Mouse (Mus musculus): ENCODE results near the gene Gm43738. TPM values are rescaled to one million over a fixed set of nuclear protein-coding genes. Genes with fewer than 3 reads are reported as not detected.

The Gm43738 gene
- polyA plus RNA-seq, 1 experiment from 2014 or later = not detected

GRCm38 (mm10) chr3:89115522-89115921 lies 14.6 kb upstream of the Gm43738 start:
- H3K4me1 ChIP-seq (ENCODE audit: control insufficient read depth, insufficient read depth, low read length) = no peaks in the 10 kb centered on the region
- H3K27me3 ChIP-seq (ENCODE audit: control insufficient read depth, insufficient read depth, low read length) = no peaks in the 10 kb centered on the region
- DNase-seq (ENCODE audit: low spot score) (peak; percentile 54), ATAC-seq (replicated peaks; ENCODE audit: insufficient number of reproducible peaks, low FRiP score, low TSS enrichment, low read depth) (no peak)
- no peak overlapping the region for H3K4me3 ChIP-seq (ENCODE audit: low read depth, low read length)
- no peak overlapping the region for H3K27ac ChIP-seq (replicated peaks; ENCODE audit: low read depth, low read length)
- H3K9me3 ChIP-seq (replicated peaks; ENCODE audit: control insufficient read depth, low read length) = no peaks in the 10 kb centered on the region
- H3K36me3 ChIP-seq (replicated peaks; ENCODE audit: control insufficient read depth, insufficient read depth, low read depth, low read length) = no peaks in the 10 kb centered on the region
- no peak overlapping the region for H3K9ac ChIP-seq (replicated peaks; ENCODE audit: low read length)
- WGBS = 13% methylated on average over 2 of the region's 2 CpGs
- H3K4me2 ChIP-seq (ENCODE audit: low read depth, low read length) = no peak overlapping the region

- Histone ChIP-seq H3K27me3 (ENCODE audit: control insufficient read depth, insufficient read depth, low read length) (no peaks in the 10 kb centered on the region), H3K9ac (replicated peaks; ENCODE audit: low read length) (no peak overlapping the region), H3K27ac (replicated peaks; ENCODE audit: low read depth, low read length) (no peak overlapping the region), H3K4me3 (ENCODE audit: low read depth, low read length) (no peak overlapping the region), H3K9me3 (replicated peaks; ENCODE audit: control insufficient read depth, low read length) (no peaks in the 10 kb centered on the region), H3K36me3 (replicated peaks; ENCODE audit: control insufficient read depth, insufficient read depth, low read depth, low read length) (no peaks in the 10 kb centered on the region), H3K4me1 (ENCODE audit: control insufficient read depth, insufficient read depth, low read length) (no peaks in the 10 kb centered on the region), H3K4me2 (ENCODE audit: low read depth, low read length) (no peak overlapping the region)
- WGBS = 85% methylated on average over 4 of the region's 4 CpGs
- ATAC-seq (replicated peaks; ENCODE audit: insufficient number of reproducible peaks, low FRiP score, low TSS enrichment, low read depth) (no peak), DNase-seq (ENCODE audit: low spot score) (no peak)
Measured at GRCm38 (mm10) chr3:89113058-89113457, 12.2 kb upstream of the Gm43738 start.

GRCm38 (mm10) chr3:89108146-89108545 lies 7.2 kb upstream of the Gm43738 start:
- H3K4me3 ChIP-seq (ENCODE audit: low read depth, low read length) = no peak overlapping the region

GRCm38 (mm10) chr3:89107545-89107944 lies 6.6 kb upstream of the Gm43738 start:
- Histone ChIP-seq H3K4me1 (ENCODE audit: control insufficient read depth, insufficient read depth, low read length) (no peaks in the 10 kb centered on the region), H3K9me3 (replicated peaks; ENCODE audit: control insufficient read depth, low read length) (no peaks in the 10 kb centered on the region), H3K4me2 (ENCODE audit: low read depth, low read length) (no peak overlapping the region), H3K36me3 (replicated peaks; ENCODE audit: control insufficient read depth, insufficient read depth, low read depth, low read length) (no peaks in the 10 kb centered on the region), H3K27ac (replicated peaks; ENCODE audit: low read depth, low read length) (no peak overlapping the region), H3K9ac (replicated peaks; ENCODE audit: low read length) (no peak overlapping the region), H3K4me3 (ENCODE audit: low read depth, low read length) (no peak overlapping the region), H3K27me3 (ENCODE audit: control insufficient read depth, insufficient read depth, low read length) (no peaks in the 10 kb centered on the region)
- DNase-seq (ENCODE audit: low spot score) (no peak), ATAC-seq (replicated peaks; ENCODE audit: insufficient number of reproducible peaks, low FRiP score, low TSS enrichment, low read depth) (no peak)
- WGBS = 74% methylated on average over 3 of the region's 3 CpGs

More at GRCm38 (mm10) chr3:89108146-89108545, 7.2 kb upstream of the Gm43738 start:
- DNase-seq (ENCODE audit: low spot score) = no peak
- H3K27ac ChIP-seq (replicated peaks; ENCODE audit: low read depth, low read length) = no peak overlapping the region
- no peaks in the 10 kb centered on the region for H3K36me3 ChIP-seq (replicated peaks; ENCODE audit: control insufficient read depth, insufficient read depth, low read depth, low read length)
- WGBS = 61% methylated on average over 1 of the region's 1 CpGs
- no peaks in the 10 kb centered on the region for H3K27me3 ChIP-seq (ENCODE audit: control insufficient read depth, insufficient read depth, low read length)
- no peaks in the 10 kb centered on the region for H3K4me1 ChIP-seq (ENCODE audit: control insufficient read depth, insufficient read depth, low read length)
- H3K9me3 ChIP-seq (replicated peaks; ENCODE audit: control insufficient read depth, low read length) = no peaks in the 10 kb centered on the region
- no peak overlapping the region for H3K9ac ChIP-seq (replicated peaks; ENCODE audit: low read length)
- no peak for ATAC-seq (replicated peaks; ENCODE audit: insufficient number of reproducible peaks, low FRiP score, low TSS enrichment, low read depth)
- H3K4me2 ChIP-seq (ENCODE audit: low read depth, low read length) = no peak overlapping the region

- no peaks in the 10 kb centered on the region for H3K9me3 ChIP-seq (replicated peaks; ENCODE audit: control insufficient read depth, low read length)
- H3K4me3 ChIP-seq (ENCODE audit: low read depth, low read length) = no peak overlapping the region
- no peaks in the 10 kb centered on the region for H3K4me1 ChIP-seq (ENCODE audit: control insufficient read depth, insufficient read depth, low read length)
- DNase-seq (ENCODE audit: low spot score) = no peak
- no peak overlapping the region for H3K9ac ChIP-seq (replicated peaks; ENCODE audit: low read length)
- H3K27me3 ChIP-seq (ENCODE audit: control insufficient read depth, insufficient read depth, low read length) = no peaks in the 10 kb centered on the region
- ATAC-seq (replicated peaks; ENCODE audit: insufficient number of reproducible peaks, low FRiP score, low TSS enrichment, low read depth) = no peak
- no peak overlapping the region for H3K4me2 ChIP-seq (ENCODE audit: low read depth, low read length)
- no peaks in the 10 kb centered on the region for H3K36me3 ChIP-seq (replicated peaks; ENCODE audit: control insufficient read depth, insufficient read depth, low read depth, low read length)
- no peak overlapping the region for H3K27ac ChIP-seq (replicated peaks; ENCODE audit: low read depth, low read length)
Measured at GRCm38 (mm10) chr3:89106881-89107280, 6.0 kb upstream of the Gm43738 start.

- ATAC-seq (replicated peaks; ENCODE audit: insufficient number of reproducible peaks, low FRiP score, low TSS enrichment, low read depth) = no peak
- Histone ChIP-seq H3K9me3 (replicated peaks; ENCODE audit: control insufficient read depth, low read length) (no peaks in the 10 kb centered on the region), H3K9ac (replicated peaks; ENCODE audit: low read length) (no peak overlapping the region), H3K27ac (replicated peaks; ENCODE audit: low read depth, low read length) (no peak overlapping the region), H3K36me3 (replicated peaks; ENCODE audit: control insufficient read depth, insufficient read depth, low read depth, low read length) (no peaks in the 10 kb centered on the region; the same call in 1 of the 2 replicates), H3K27me3 (ENCODE audit: control insufficient read depth, insufficient read depth, low read length) (no peaks in the 10 kb centered on the region), H3K4me2 (ENCODE audit: low read depth, low read length) (no peak overlapping the region), H3K4me1 (ENCODE audit: control insufficient read depth, insufficient read depth, low read length) (no peaks in the 10 kb centered on the region; the same call in 1 of the 2 replicates), H3K4me3 (ENCODE audit: low read depth, low read length) (no peak overlapping the region)
- 77% methylated on average over 4 of the region's 4 CpGs for WGBS
- no peak for DNase-seq (ENCODE audit: low spot score)
Measured at GRCm38 (mm10) chr3:89103291-89103595, 2.3 kb upstream of the Gm43738 start.

- ATAC-seq (replicated peaks; ENCODE audit: insufficient number of reproducible peaks, low FRiP score, low TSS enrichment, low read depth) (no peak), DNase-seq (ENCODE audit: low spot score) (no peak)
- WGBS = 61% methylated on average over 12 of the region's 12 CpGs
- no peaks in the 10 kb centered on the region for H3K27me3 ChIP-seq (ENCODE audit: control insufficient read depth, insufficient read depth, low read length)
- no peak overlapping the region for H3K9ac ChIP-seq (replicated peaks; ENCODE audit: low read length)
- H3K4me1 ChIP-seq (ENCODE audit: control insufficient read depth, insufficient read depth, low read length) = no peaks in the 10 kb centered on the region; the same call in 1 of the 2 replicates
- peak overlapping the region; percentile 46 for H3K4me2 ChIP-seq (ENCODE audit: low read depth, low read length)
- peak overlapping the region; percentile 22; the same call in 1 of the 2 replicates for H3K4me3 ChIP-seq (ENCODE audit: low read depth, low read length)
- no peaks in the 10 kb centered on the region for H3K9me3 ChIP-seq (replicated peaks; ENCODE audit: control insufficient read depth, low read length)
- no peak overlapping the region; the same call in 1 of the 2 replicates for H3K27ac ChIP-seq (replicated peaks; ENCODE audit: low read depth, low read length)
- no peaks in the 10 kb centered on the region; the same call in 1 of the 2 replicates for H3K36me3 ChIP-seq (replicated peaks; ENCODE audit: control insufficient read depth, insufficient read depth, low read depth, low read length)
Measured at GRCm38 (mm10) chr3:89102495-89103290, 1.8 kb upstream of the Gm43738 start.

- no peaks in the 10 kb centered on the region; the same call in 1 of the 2 replicates for H3K4me1 ChIP-seq (ENCODE audit: control insufficient read depth, insufficient read depth, low read length)
- WGBS = 0% methylated on average over 26 of the region's 26 CpGs
- ATAC-seq (replicated peaks; ENCODE audit: insufficient number of reproducible peaks, low FRiP score, low TSS enrichment, low read depth) (peak; percentile 97), DNase-seq (ENCODE audit: low spot score) (peak; percentile 100)
- no peaks in the 10 kb centered on the region; the same call in 1 of the 2 replicates for H3K36me3 ChIP-seq (replicated peaks; ENCODE audit: control insufficient read depth, insufficient read depth, low read depth, low read length)
- no peaks in the 10 kb centered on the region for H3K27me3 ChIP-seq (ENCODE audit: control insufficient read depth, insufficient read depth, low read length)
- H3K4me3 ChIP-seq (ENCODE audit: low read depth, low read length) = peak within 1 kb of the TSS; percentile 84
- peak within 1 kb of the TSS; percentile 70 for H3K9ac ChIP-seq (replicated peaks; ENCODE audit: low read length)
- H3K4me2 ChIP-seq (ENCODE audit: low read depth, low read length) = peak within 1 kb of the TSS; percentile 91
- peak within 1 kb of the TSS; percentile 35; the same call in 1 of the 2 replicates for H3K27ac ChIP-seq (replicated peaks; ENCODE audit: low read depth, low read length)
- no peaks in the 10 kb centered on the region for H3K9me3 ChIP-seq (replicated peaks; ENCODE audit: control insufficient read depth, low read length)
Measured at GRCm38 (mm10) chr3:89101812-89102494, 1.1 kb upstream of the Gm43738 start, which contains the start of gene Fdps. Gene Fdps (minus strand): TSS chr3:89101959.
